Mouse (Mus musculus) thymus, adult 2 months (tissue): ENCODE data around the gene Fry. TPM values are rescaled to one million over a fixed set of nuclear protein-coding genes. Genes with fewer than 3 reads are reported as not detected.

ENCODE experiments used
- DNase-seq: peaks from one replicate; pipeline ENCODE4 v3.0.0; 2021
- H3K27ac ChIP-seq: fragments of 200-500 bp; 2 replicates; pipeline ENCODE4 v1.5.1; 2012; ENCODE audit warnings: low read length, control low read depth; ENCODE audit not compliant: control insufficient read depth, insufficient read depth
- H3K27me3 ChIP-seq: fragments of 200-500 bp; 2 replicates; pipeline ENCODE4 v1.6.1; 2012; ENCODE audit warnings: mild to moderate bottlenecking, low read length, moderate library complexity, mixed read lengths; ENCODE audit not compliant: control insufficient read depth, insufficient read depth
- H3K36me3 ChIP-seq: fragments of 200-500 bp; 2 replicates; pipeline ENCODE4 v1.6.1; 2012; ENCODE audit warnings: mild to moderate bottlenecking, low read length, moderate library complexity; ENCODE audit not compliant: control insufficient read depth, insufficient read depth
- H3K4me1 ChIP-seq: fragments of 200-500 bp; replicated peaks from 2 replicates; pipeline ENCODE4 v1.6.1; 2012; ENCODE audit warnings: low read length; ENCODE audit not compliant: control insufficient read depth, insufficient read depth
- H3K4me3 ChIP-seq: fragments of 200-500 bp; 2 replicates; pipeline ENCODE4 v1.5.1; 2012; ENCODE audit warnings: mild to moderate bottlenecking, low read length, control low read depth, moderate library complexity; ENCODE audit not compliant: control insufficient read depth, insufficient read depth
- CTCF ChIP-seq: fragments of 200-500 bp; IDR thresholded peaks from 2 replicates; pipeline ENCODE4 v1.5.1; 2012; ENCODE audit warnings: mild to moderate bottlenecking, control low read depth, low read length, moderate library complexity, borderline replicate concordance; ENCODE audit not compliant: control insufficient read depth, poor library complexity, insufficient read depth; ENCODE audit errors: extremely low read depth
- POLR2A ChIP-seq: fragments of 200-500 bp; IDR thresholded peaks from 2 replicates; pipeline ENCODE4 v1.6.1; 2012; ENCODE audit warnings: mild to moderate bottlenecking, low read length, control low read depth, moderate library complexity; ENCODE audit not compliant: control insufficient read depth, poor library complexity, insufficient read depth; ENCODE audit errors: extremely low read depth
- WGBS: fragments of 180-500 bp; shearing (Covaris S2); methylation state at CpG from one replicate; pipeline ENCODE4 v1.1.7; 2018; 5-methylcytosine and 5-hydroxymethylcytosine counted together
- polyA plus RNA-seq: library from polyadenylated mRNA; depleted of rRNA; stranded (reverse); fragments of >200 nt; gene quantifications from 2 replicates; pipeline ENCODE4 v1.2.3, GENCODE M21; 2012

The Fry gene
- polyA plus RNA-seq, 1 experiment, result 9.8 TPM

DNA sequence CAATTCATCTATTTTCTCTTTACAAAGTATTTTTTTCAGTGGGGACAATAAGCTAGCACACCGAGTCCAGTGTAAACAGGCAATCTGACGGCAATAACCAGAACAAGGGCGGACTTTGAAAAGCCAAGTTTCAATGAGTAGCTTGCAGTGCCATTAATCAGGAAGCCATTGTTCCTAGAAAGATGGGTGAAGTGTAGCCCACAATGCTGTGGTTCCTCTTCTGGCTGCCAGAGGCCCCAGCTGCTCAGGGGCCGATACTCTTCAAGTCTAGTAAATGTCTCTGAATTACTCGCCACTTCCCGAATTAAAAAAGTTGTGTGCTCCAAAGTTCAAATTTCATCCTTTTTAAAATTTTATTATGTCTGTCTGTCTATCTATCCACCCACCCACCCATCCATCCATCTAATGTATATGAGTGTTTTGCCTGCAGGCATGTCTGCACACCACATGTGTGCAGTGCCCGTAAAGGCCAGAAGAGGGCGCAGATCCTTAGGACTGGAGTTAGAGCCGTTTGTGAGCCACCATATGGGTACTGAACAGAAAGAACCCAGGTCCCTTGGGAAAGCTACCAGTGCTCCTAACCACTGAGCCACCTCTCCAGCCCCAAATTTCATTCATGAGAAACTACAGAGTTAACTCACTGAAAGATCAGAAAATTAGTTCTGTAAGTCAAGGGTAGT, 19.5 kb downstream of the Fry start:
- no peak for DNase-seq
- Histone ChIP-seq H3K36me3 (no peaks in the 10 kb centered on the region), H3K4me3 (no peak overlapping the region), H3K27ac (no peak overlapping the region), H3K4me1 (no peaks in the 10 kb centered on the region), H3K27me3 (no peaks in the 10 kb centered on the region)
- 67% methylated on average over 9 of the region's 9 CpGs for WGBS
- no peak for TF ChIP-seq CTCF
- TF ChIP-seq POLR2A, result no peak

DNA sequence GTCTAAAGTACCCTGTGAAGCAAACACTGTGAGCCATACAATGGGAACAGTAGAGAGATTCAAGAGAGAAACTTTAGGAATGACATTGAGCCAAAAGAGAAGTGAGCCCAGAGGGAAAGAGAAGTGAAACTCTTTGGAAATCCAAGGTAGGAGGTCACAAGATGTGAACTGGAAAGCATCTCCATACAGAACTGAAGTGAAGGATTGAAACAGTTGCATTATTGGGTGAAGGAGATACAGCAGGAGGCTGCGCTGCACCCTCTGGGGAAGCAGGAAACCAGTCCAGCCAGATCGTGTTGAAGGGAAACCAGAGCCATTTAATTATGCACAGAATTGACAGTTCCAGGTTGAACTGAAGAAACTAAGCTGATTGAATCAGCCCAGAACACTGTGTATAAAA, 22.1 kb downstream of the Fry start:
- Histone ChIP-seq H3K4me1 (no peaks in the 10 kb centered on the region), H3K27ac (no peak overlapping the region), H3K4me3 (no peak overlapping the region), H3K27me3 (no peaks in the 10 kb centered on the region), H3K36me3 (no peaks in the 10 kb centered on the region)
- WGBS, result 58% methylated on average over 2 of the region's 2 CpGs
- TF ChIP-seq CTCF (no peak), POLR2A (no peak)
- no peak for DNase-seq

DNA sequence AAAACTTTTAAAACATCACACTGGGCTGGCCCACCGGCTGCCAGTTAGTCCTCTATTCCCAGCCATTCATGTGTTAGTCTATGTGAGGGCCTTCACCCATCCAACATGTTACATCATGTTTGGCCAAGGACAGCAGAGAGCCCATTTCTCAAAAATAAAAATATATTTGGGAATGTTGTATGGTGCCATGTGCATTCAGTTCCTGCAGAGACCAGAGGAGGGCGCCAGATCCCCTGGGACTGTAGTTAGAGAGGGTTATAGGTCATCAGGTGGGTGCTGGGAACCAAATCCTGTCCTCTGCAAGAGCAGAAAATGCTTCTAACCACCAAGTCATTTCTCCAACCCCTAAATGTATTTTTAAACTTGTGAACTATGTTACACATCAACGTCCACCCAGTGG, 27.5 kb downstream of the Fry start:
- Histone ChIP-seq H3K36me3 (no peaks in the 10 kb centered on the region), H3K27me3 (no peaks in the 10 kb centered on the region), H3K4me3 (no peak overlapping the region), H3K27ac (no peak overlapping the region), H3K4me1 (no peaks in the 10 kb centered on the region)
- no peak for DNase-seq
- TF ChIP-seq CTCF (no peak), POLR2A (no peak)
- 80% methylated on average over 3 of the region's 3 CpGs for WGBS

DNA sequence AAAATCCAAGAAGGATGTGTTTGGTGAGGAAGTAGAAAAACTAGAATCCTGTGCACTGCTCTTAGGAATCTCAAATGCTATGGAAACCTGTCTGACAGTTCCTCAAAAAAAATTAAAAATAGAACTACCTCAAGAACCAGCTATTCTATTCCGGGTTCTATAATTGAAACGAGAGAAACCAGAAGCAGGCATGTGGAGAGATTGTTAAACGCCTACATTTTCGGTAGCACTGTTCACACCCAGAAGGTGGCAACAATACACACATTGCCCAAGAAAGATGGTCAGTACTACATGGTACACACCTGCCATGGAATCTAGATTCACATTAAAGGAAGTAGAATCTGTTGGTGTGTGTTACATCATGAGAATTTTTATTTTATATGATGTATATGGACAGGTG, 28.2 kb downstream of the Fry start:
- Histone ChIP-seq H3K4me1 (no peaks in the 10 kb centered on the region), H3K27me3 (no peaks in the 10 kb centered on the region), H3K4me3 (no peak overlapping the region), H3K27ac (no peak overlapping the region), H3K36me3 (no peaks in the 10 kb centered on the region)
- TF ChIP-seq CTCF (no peak), POLR2A (no peak)
- DNase-seq, result no peak
- 71% methylated on average over 4 of the region's 4 CpGs for WGBS

DNA sequence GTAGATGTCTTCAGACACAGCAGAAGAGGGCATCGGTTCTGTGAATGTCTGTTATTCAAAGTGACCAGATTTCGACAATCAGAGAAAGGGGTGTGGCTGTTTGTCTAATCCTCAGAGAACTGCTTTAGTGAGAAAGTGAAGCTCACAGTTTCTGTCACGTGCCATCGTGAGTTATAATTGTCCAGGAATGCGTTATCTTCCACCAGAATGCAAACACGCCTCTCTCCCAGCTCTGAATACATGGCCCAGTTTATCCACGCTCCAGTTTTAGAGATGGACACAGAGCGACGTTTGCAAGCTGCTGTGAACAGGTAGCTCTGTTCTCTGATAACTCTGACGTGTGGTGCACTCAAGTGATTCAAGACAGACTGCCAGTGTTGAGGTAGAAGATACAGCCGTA, 31.3 kb downstream of the Fry start:
- no peaks in the 10 kb centered on the region for H3K36me3 ChIP-seq
- TF ChIP-seq POLR2A, result no peak
- TF ChIP-seq CTCF, result no peak
- 92% methylated on average over 11 of the region's 11 CpGs for WGBS
- H3K4me3 ChIP-seq, result no peak overlapping the region
- no peak for DNase-seq
- H3K27ac ChIP-seq, result no peak overlapping the region
- H3K4me1 ChIP-seq, result no peaks in the 10 kb centered on the region
- H3K27me3 ChIP-seq, result no peaks in the 10 kb centered on the region

DNA sequence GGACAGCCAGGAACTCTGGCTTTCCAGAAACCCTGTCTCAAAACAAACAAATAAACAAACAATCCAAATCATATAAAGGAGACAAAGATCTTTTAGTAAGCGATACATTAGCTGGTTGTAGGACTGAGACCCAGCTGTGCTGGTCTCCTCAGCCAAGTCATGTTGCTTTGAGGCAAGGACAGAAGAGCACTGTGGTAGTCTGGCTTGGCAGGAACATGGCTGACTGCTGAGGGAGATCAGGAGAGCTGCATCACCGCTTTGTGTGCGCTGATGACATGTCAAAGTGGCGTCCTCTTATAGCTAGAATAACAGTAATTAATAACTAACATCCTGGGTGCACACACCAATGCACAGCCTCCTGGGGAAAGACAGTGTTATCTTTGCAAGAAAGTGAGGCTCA, 32.5 kb downstream of the Fry start:
- Histone ChIP-seq H3K36me3 (no peaks in the 10 kb centered on the region), H3K4me3 (no peak overlapping the region), H3K4me1 (no peaks in the 10 kb centered on the region), H3K27ac (no peak overlapping the region), H3K27me3 (no peaks in the 10 kb centered on the region)
- TF ChIP-seq CTCF (no peak), POLR2A (no peak)
- 98% methylated on average over 4 of the region's 4 CpGs for WGBS
- no peak for DNase-seq
